ENCODE assay signal across 8 mouse cellular contexts in genomic region chr7:45924429-45924816, GRCm38 (mm10). TPM values are rescaled to one million over a fixed set of nuclear protein-coding genes. Genes with fewer than 3 reads are reported as not detected.
A peak's percentile ranks its signal among the peaks of the same experiment; 100 is the strongest.
DNase-seq lines count a peak whose midpoint lies in the region; ATAC-seq and TF ChIP-seq lines count a peak whose summit lies in the region.

No protein-coding gene starts in this region.

- H3K4me1 ChIP-seq in forebrain, embryonic 16.5 days (replicated peaks; ENCODE audit: control insufficient read depth, insufficient read depth, low read length) = peaks cover 10% of the 10 kb centered on the region
- peaks cover 39% of the 10 kb centered on the region for H3K4me1 ChIP-seq in thymus, adult 2 months (replicated peaks; ENCODE audit: control insufficient read depth, insufficient read depth, low read length)

- WGBS in forebrain, embryonic 16.5 days = 12% methylated on average over 14 of the region's 14 CpGs
- WGBS in thymus, adult 2 months = 25% methylated on average over 14 of the region's 14 CpGs

- H3K27me3 ChIP-seq in forebrain, embryonic 16.5 days (replicated peaks; ENCODE audit: control insufficient read depth, insufficient read depth, low read length) = 0 out of 2 replicates have a peak, but pooled peaks cover 2% of the 10 kb centered on the region
- H3K27me3 ChIP-seq in thymus, adult 2 months (ENCODE audit: control insufficient read depth, insufficient read depth, low read length) = no peaks in the 10 kb centered on the region

- peak overlapping the region; percentile 74 for H3K4me2 ChIP-seq in forebrain, embryonic 16.5 days (ENCODE audit: low read length)

- no peak overlapping the region for H3K27ac ChIP-seq in forebrain, embryonic 16.5 days (ENCODE audit: low read length)
- H3K27ac ChIP-seq in thymus, adult 2 months (ENCODE audit: control insufficient read depth, insufficient read depth, low read length) = peak overlapping the region; percentile 92

- peak; percentile 60 for DNase-seq in ovary, postnatal 36 days (ENCODE audit: low spot score)
- no peak for DNase-seq in ovary, adult 18-20 months (ENCODE audit: low spot score)
- DNase-seq in kidney, postnatal 14 days = peak; percentile 57
- peak; percentile 52 to 55 for DNase-seq in lung, postnatal 4 days
- peak; percentile 71 for DNase-seq in thymus, adult 2 months
- DNase-seq in layer of hippocampus, adult 8-10 months (ENCODE audit: low spot score in 2 of 2) = no peak
- DNase-seq in frontal cortex, postnatal 25 days (ENCODE audit: low spot score in 2 of 2) = no peak

- peak; percentile 74 for TF ChIP-seq CTCF in thymus, adult 2 months (IDR thresholded peaks at IDR 0.05; ENCODE audit: borderline replicate concordance, control insufficient read depth, extremely low read depth, insufficient read depth, low read length, poor library complexity)

- H3K4me3 ChIP-seq in forebrain, embryonic 16.5 days (replicated peaks; ENCODE audit: low read length) = peak overlapping the region; percentile 10
- H3K4me3 ChIP-seq in thymus, adult 2 months (ENCODE audit: control insufficient read depth, insufficient read depth, low read length) = peak overlapping the region; percentile 29

- no peak for ATAC-seq in forebrain, embryonic 16.5 days

- H3K9ac ChIP-seq in forebrain, embryonic 16.5 days (replicated peaks; ENCODE audit: low read depth, low read length) = no peak overlapping the region; the same call in 1 of the 2 replicates

- H3K36me3 ChIP-seq in forebrain, embryonic 16.5 days (ENCODE audit: control insufficient read depth, insufficient read depth) = no peaks in the 10 kb centered on the region
- no peaks in the 10 kb centered on the region for H3K36me3 ChIP-seq in thymus, adult 2 months (ENCODE audit: control insufficient read depth, insufficient read depth, low read length)

- TF ChIP-seq POLR2A in thymus, adult 2 months (IDR thresholded peaks at IDR 0.05; ENCODE audit: control insufficient read depth, extremely low read depth, insufficient read depth, low read length, poor library complexity) = no peak

- no peaks in the 10 kb centered on the region for H3K9me3 ChIP-seq in forebrain, embryonic 16.5 days (ENCODE audit: control insufficient read depth, low read length)

RNA-seq across cellular contexts. Expression of gene Ccdc114, which starts 0.6 kb away (rescaled TPM):
- 3.1 and 4.6 TPM in 2 replicates for polyA plus RNA-seq in forebrain, embryonic 16.5 days (2015; fragmentation: Nextera tagmentation; extraction: Ambion mirVana)
- 3.3 and 3.7 TPM in 2 replicates for polyA plus RNA-seq in thymus, adult 2 months (2012; rRNA removed)
- total RNA-seq in layer of hippocampus, adult 8-10 months (2022) = 1 to 10 TPM; 3.7 to 5.4 (median 4.5) TPM

RNA-seq across cellular contexts. Expression of gene Emp3, which starts 3.2 kb away (rescaled TPM):
- polyA plus RNA-seq in forebrain, embryonic 16.5 days (2015; fragmentation: Nextera tagmentation; extraction: Ambion mirVana) = 19.2 and 21.6 TPM in 2 replicates
- 361 and 365 TPM in 2 replicates for polyA plus RNA-seq in thymus, adult 2 months (2012; rRNA removed)
- 1 to 10 TPM; 2.6 to 6.3 (median 6.2) TPM for total RNA-seq in layer of hippocampus, adult 8-10 months (2022)

RNA-seq across cellular contexts. Expression of gene Tmem143, which starts 27.7 kb away (rescaled TPM):
- 5.7 and 6.0 TPM in 2 replicates for polyA plus RNA-seq in forebrain, embryonic 16.5 days (2015; fragmentation: Nextera tagmentation; extraction: Ambion mirVana)
- 50.6 and 52.5 TPM in 2 replicates for polyA plus RNA-seq in thymus, adult 2 months (2012; rRNA removed)
- total RNA-seq in layer of hippocampus, adult 8-10 months (2022) = 10 to 100 TPM; 19.8 to 24.1 (median 21.2) TPM

RNA-seq across cellular contexts. Expression of gene Syngr4, which starts 27.9 kb away (rescaled TPM):
- polyA plus RNA-seq in forebrain, embryonic 16.5 days (2015; fragmentation: Nextera tagmentation; extraction: Ambion mirVana) = 0.63 TPM in 1 of 2 replicates, not detected in the other
- 2.7 and 2.9 TPM in 2 replicates for polyA plus RNA-seq in thymus, adult 2 months (2012; rRNA removed)
- total RNA-seq in layer of hippocampus, adult 8-10 months (2022) = under 1 TPM in 1 of 4 experiments, not detected in 3; 0.64 TPM

RNA-seq across cellular contexts. Expression of gene Grin2d, which starts 46.2 kb away (rescaled TPM):
- 0.56 and 1.5 TPM in 2 replicates for polyA plus RNA-seq in forebrain, embryonic 16.5 days (2015; fragmentation: Nextera tagmentation; extraction: Ambion mirVana)
- polyA plus RNA-seq in thymus, adult 2 months (2012; rRNA removed) = 1.1 and 1.4 TPM in 2 replicates
- total RNA-seq in layer of hippocampus, adult 8-10 months (2022) = 10 to 100 TPM in 2 of 4 experiments, 1 to 10 TPM in 2; 8.6 to 11.1 (median 10.1) TPM

Comparison
In these comparisons a context has a peak if more than half of its experiments do, and no peak if none do; other contexts are left out.
1. DNase-seq: peak in ovary, postnatal 36 days (single experiment), kidney, postnatal 14 days (single experiment), lung, postnatal 4 days (2 of 2) and thymus, adult 2 months (single experiment); none in ovary, adult 18-20 months (single experiment), layer of hippocampus, adult 8-10 months (0 of 2) and frontal cortex, postnatal 25 days (0 of 2).
2. RNA of gene Emp3, which starts 3.2 kb away (polyA plus RNA-seq): 361 to 365 TPM in thymus, adult 2 months; 19.2 to 21.6 TPM in forebrain, embryonic 16.5 days; every median in the first group is over 10 times any median in the second.